Mouse (Mus musculus) gastrocnemius, postnatal 10 days (tissue): ENCODE results near the gene Ets1. TPM values are rescaled to one million over a fixed set of nuclear protein-coding genes. Genes with fewer than 3 reads are reported as not detected.

ENCODE experiments used
- DNase-seq: peaks from one replicate; pipeline ENCODE4 v3.0.0; 2021; ENCODE audit warnings: mixed read lengths
- long read RNA-seq, 2 experiments: library from polyadenylated mRNA; stranded (forward); transcript quantifications; one replicate each; pipeline ENCODE4 v2.0.0; 2021
- total RNA-seq, 2 experiments: library from RNA; stranded (reverse); gene quantifications; 2 replicates each; pipeline ENCODE4 v1.2.3; 2021

The Ets1 gene
- 10 to 100 TPM; 36.6 to 47.7 TPM for total RNA-seq
- long read RNA-seq, experiment 1, full-length matches to known transcripts = 26 of 39 reads
- long read RNA-seq, experiment 1, partial matches to known transcripts = 1 of 39 reads
- long read RNA-seq, experiment 1, other reads (novel, unspliced or antisense) = 12 of 39 reads
- long read RNA-seq, experiment 2, full-length matches to known transcripts = 18 of 37 reads
- long read RNA-seq, experiment 2, partial matches to known transcripts = 1 of 37 reads
- long read RNA-seq, experiment 2, other reads (novel, unspliced or antisense) = 18 of 37 reads

DNA sequence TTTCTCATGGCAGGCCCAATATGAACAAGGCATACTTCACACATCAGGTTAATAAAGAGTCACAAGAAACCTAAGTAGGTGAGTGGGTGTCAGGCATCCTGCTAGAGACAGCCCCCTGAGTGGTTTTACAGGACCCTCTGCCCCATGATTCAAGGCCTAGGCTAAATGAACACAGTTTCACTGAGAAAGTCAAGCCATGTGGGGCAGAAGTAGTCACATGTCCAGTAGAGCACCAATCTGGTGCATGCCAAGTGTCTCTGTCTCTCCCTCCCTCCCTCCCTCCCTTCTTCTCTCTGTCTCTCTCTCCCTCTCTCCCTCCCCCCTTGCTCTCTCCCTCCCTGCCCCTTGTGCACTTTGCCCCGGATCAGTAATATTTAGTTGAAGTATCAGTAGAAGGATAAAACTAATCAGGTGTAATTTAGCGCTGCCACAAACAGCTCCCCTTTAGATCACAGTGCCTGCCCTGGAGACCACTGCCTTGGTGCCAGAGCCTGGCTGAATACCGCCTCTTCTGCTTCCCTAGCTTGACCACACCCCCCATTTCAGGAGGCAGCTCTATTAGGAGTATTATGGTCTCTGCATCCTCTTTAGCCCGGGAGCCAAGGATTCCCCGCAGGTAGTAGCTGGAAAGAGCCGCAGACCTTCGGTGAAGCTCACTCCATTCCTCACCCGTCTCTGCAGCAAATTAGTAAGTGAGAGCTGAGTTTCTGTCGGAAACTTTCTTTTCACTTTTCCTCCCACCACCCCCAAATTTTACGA is at the start of gene Ets1:
Gene Ets1 (plus strand): TSS at position 595 of the 759 bp plus-strand sequence.
- DNase-seq = no peak

DNA sequence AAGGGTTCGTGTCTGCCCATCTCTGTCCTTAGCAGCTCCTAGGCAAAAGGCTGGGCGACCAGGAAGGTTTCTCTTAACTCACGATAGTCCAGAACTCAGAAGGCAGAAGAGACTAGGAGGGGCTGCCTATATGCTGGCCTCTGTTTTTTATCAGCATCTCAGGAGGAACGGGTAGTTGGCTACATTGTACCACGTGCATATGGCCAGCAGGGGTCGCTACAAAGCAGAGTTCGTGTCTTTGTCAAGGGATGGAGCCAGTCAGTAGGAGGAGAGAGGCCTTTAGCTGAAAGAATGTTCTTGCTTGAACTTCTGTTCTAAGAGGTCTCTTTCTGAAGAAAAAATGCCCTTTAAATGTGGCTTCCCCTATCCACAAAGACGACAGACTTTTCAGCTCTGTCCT is 46.1 kb upstream of the Ets1 start:
- peak; percentile 87 for DNase-seq

DNA sequence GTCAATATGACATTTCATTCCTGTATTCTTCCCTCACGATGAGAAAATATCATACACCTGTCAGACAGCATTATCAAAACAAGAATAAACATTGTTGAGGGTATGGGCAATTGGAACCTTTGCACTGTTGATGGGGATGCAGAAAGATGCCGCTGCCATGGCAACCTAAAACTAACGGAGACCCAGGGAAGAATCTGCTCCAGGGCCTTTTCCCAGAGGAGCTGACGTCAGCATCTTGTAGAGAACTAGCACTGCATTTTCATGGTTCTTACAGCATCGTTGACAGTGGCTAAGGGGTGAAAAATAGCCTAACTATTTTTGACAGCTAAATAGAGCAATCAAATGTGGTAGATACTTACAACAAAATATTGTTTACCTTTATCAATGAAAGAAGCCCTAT is 45.5 kb upstream of the Ets1 start:
- no peak for DNase-seq

DNA sequence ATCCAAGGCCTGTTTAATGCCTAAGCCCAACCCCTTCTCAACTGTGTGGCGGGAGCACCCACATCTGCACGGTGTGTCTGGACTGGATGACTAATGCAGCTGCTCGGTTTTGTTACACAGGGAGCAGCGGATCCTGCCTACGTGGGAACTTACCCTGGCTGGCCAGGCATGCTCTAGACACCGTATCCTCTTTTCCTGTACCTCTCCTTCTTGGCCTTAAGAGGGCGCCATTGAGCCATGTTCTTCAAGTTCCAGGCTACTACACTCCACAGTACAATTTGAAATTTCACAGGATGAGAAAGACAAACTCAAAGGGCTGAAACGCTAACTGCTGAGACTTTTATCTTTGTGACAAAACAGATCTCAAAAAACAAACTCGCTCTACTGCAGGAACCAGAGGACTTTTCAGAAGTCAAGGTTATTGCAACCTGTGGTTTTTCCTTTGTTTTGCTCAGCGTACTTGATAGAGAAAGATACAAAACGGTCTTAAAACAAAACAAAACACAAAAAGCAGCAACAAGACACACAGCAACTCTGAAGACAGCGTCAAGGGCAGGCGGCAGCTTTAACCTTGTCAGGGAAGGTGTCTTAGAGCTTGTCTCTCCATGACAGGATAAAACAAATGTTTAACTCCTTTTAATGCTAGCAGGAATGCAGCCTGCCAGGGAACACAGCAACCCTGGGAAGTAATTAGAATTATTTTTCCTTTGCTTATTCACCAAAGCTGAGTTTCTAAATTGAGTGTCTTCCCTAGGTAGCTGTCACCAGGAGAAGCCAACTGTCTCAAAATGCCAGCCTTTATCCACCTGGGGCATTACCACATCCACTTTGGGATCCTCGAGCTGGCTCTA is 44.1 kb upstream of the Ets1 start:
- peak; percentile 47 for DNase-seq

DNA sequence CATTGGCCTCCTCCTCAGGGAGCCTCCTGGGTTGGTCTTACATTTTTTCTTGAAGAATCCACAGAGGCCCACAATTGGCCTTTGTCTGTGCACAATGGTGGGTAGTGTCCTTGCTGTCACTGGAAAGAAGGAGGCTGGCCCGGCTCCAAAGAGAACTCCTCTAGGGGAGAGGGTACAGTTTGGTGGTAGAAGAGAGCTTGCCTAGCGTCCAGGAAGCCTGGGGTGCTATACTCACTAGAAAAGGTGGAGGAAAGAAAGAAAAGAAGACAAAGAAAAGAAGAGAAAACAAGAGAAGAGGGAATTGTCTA is 43.5 kb upstream of the Ets1 start:
- no peak for DNase-seq

DNA sequence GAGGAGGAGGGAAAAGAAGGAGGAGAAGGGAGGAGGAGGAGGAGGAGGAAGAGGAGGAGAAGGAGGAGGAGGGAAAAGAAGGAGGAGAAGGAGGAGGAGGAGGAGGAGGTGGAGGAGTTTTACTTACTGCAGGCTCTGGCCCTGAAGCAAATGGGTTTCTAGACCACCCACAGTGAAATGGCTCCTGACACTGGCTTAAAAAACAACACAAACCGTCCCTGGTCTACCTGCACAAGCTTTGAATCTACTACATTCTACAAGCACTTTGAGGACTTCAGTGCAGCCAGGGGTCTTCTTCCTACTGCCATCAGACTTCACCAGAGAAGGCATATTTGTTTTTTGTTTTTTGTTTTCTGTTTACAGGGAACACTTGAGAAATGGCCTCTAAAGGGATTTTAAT is 42.2 kb upstream of the Ets1 start:
- no peak for DNase-seq

DNA sequence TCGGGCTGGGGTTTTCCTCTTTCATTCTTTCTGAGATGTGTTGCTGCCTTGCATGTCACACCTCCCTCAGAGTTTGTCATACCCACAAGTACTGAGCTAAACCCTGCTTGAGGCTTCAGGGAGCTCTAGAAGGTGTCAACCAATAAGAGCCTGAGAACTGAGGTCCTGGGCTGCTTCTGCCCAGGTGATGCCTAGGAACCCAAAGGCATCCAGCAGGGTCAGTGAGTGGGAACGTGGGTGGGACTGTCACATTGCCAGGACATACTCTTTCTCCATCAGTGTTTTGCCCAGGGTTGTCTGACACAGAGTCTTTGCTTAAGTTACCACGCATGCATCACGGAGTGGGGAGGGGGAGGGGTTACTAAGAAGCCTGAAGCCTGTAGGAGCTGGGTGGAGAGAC is 41.7 kb upstream of the Ets1 start:
- no peak for DNase-seq

DNA sequence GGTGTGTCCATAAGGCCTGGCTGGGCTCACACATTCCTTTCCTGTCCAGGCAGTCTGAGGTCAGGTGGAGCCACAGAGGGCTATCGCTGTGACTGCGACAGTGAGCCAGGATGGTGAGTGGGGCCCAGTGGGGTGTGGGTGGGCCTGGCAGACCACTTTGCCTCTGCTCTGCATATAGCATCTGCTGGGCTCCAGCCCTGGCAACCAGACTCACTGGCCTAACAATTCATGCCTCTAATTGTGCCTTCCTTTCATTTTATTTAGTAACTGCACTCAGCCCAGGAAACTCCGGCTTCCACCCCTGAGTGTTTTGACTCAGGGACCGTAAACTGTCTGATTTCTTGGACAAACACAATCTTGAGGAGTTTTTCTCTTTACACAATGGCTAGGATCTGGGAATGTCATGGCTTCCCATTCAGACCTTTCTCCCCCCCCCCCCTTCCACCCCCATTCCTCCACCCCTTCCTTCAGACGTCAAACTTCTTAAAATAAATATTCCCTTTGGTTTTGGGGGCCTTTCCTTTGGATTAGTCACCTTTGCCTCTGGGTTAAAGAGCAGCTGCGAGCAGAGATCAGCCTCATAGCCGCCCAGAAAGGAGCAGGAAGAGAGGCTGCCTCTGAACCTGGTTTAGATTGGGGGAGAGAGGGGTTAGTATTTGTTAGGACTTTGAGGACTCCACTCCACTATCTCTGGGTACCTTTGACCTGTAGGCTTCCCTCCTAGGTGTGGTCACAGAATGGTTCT is 40.8 kb upstream of the Ets1 start:
- no peak for DNase-seq

DNA sequence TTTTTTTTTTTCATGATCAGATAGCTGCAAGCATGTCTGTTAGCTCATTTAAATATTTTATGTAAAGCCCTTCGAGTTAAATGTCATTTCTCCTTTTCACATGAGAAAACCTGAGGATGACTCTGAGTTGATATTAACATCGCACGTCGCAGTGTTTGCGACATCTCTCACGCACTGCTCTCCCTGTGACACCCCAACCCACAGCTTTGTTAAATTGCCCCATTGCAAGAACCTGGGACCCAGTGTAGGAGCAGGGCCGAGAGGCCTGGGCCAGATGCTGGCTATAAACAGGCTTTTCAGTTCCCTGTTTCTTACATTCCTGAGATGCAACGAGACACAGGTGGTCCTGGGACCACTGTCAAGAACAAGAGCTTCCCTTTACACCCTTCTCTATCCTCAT is 39.7 kb upstream of the Ets1 start:
- no peak for DNase-seq

DNA sequence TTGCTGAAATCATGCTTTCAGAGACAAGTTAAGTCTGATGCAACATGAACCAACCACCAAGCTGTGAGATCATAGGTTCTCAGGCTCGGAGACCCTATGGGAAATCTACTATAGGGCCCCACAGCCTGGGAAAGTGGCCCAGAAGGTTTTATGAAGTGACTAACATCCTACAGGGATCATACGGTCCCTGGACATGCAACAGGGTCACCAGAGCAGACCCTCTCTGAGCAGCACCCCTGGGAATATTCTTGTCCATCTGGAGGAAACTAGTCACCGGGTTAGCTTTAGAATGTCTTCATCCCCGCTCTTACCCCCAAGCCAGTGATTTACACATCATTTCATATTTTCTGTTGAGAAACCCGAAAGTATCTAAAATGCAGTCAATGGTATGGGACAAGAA is 34.1 kb upstream of the Ets1 start:
- DNase-seq = no peak

DNA sequence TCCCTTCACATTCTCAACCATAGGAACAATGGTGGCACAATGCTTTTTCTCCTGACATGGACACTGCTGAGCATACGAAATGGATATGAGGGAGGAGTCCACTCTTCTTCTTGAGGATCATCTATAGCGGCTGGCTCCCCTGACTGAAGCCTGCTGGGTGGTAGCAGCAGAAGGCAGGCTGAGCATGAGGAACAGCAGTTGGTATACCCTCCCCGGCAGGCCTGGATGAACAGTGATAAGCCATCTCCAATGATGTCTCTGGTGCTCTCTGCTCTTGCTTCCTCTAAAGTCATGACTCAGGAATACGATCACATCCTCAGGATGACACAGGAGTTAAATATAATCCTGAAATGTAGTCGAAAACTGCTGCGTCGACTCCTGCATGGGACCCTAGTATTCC is 32.9 kb upstream of the Ets1 start:
- no peak for DNase-seq

DNA sequence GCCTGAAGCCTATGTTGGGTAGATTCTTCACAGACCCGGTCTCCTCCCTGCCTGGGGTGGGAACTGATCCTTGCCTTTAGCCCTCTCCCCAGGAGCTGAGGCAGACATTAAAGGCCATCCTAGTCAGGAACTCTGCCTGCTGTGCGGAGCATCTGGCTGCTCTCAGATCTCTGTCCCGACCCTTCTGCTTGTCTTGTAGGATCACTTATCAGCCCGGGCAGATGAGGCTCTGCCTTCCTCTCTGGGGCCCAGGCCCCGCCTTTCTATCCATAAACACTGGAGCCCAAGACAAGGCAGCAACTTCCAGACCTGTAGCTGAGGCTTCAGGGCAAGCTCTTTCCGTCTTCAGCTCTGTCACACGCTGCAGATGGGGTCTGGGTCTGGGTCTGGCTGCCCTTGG is 28.8 kb upstream of the Ets1 start:
- DNase-seq = no peak

DNA sequence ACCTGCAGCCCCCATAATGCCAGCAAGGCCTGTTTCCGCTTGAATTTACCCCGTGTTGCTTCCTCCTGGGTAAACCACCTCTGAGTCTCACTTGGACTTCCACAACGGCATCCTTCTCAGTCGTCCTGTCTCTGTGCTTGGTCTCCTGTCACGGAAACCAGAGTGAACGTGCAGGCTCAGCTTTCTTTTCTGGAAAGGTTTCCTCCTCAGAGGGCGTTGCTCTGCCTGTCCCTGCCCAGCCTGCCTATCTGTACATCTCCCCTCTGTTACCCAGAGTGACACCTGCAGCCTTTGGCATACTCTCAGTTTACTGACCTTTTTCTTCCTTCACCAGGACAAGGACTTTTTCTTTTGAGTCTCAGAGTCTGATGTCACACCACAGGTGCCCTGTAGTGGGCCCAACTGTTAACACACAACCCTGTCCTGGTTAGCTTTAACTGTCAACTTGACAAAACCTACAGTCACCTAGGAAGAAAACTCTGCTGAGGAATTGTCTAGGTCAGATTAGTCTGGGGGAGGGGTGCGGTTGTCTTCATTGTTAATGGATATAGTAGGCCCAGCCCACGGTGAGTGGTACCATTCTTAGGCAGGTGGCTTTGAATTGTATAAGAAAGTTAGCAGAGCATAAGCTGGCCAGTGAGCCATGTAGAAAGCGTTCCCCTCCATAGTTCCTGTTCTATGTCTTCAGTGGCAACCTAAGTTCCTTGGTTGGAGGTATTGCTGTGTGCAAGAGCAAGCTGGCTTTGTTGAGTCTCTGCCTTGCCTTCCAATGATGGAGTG is 27.0 kb upstream of the Ets1 start:
- no peak for DNase-seq

DNA sequence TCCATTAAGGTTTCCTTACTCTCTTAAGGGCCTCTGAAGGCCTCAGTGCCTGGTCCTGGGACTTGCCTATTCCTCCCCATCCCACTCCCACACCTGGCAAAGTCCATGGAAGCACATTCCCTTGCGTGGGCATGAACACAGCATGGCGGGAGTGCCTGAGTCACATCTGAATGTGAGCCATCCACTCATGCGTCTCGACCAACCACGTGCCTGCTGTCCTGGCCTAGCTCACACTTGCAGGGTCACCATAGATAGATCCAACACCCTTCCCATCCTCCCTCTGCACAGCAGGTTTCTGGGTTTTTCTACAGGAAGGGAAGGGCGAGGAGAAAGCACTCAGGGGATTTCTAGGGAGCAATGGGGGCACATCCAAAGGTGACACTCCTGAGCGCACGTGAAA is 25.8 kb upstream of the Ets1 start:
- DNase-seq = no peak

DNA sequence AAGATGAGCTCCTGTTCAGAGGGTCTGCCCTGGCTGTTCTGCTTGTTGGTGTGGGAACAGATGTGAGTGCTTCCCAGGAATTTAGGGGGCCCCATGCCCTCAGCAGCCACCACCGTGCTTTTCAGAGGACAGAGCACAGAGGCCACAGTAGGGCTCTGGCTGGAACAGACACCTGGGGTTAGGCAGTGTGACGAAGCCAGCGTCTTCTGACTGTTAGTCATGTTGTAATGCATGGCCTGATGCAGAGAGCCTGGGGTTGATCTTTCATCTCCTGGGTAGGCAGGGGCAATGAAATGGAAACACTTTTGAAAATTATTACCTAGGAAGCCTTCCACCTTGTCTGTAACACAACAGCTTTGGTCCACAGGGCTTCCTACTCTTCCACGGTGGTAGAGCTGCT is 25.4 kb upstream of the Ets1 start:
- DNase-seq = no peak

DNA sequence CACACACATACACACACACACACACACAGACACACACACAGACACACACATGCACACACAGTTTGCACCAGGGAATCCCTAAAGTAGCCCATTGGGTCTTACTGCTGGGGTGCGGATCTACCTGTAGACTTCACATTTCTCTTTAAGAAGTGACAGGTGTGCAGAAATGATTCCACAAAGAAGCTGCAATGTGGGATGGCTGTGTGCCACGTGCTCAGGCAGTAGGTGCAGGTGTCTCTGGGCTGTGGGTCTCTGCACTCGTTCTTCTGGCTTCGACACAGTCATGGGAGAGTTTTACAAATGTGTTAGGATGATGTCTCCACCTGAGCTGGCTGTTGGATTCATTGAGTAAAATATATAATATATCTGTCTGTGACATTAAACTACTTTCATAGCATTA is 24.7 kb upstream of the Ets1 start:
- no peak for DNase-seq

DNA sequence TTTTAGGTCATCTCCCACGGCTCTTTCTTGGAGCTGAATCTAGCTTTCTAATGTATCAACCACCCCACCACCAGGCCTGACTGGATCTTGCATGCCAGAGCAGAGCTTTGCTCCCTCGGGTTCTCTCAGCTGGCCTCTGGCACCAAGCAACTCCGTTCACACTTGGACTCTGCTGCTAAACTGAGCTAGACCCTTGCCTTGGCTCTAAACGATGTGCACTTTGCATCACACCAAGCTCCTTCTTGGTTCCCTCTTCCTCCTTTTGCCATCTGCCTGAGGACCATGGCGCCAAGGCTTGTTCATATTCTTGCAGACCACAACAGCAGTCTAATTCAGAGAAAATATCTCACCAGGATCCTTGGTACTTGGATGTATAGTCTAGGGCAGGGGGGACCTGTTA is 23.6 kb upstream of the Ets1 start:
- DNase-seq = no peak

DNA sequence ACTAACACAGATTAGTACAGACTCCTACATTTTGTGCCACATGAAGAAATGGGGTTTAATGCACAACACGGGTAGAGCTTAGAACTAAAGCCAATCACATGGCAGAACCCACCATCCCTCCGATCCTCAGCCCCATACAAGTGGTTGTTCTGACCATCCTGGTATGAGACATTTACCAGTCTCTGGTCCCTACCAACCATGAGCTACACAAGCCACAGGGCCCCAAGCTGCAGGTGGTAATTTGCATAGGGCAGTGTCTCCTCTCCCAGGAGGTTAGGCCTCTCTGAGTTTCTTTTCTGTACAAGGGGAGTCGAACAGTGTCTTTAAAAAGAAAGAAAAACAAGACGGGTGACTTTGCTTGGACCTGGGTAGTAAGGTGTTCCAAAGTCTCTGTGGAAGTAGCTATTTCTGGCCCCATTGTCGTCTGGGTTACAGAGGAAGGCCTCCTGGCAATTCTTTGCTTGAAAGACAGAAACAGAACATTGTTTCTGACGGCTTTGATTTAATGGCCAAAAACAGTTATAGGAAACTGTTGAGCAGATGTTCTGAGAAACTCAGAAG is 23.1 kb upstream of the Ets1 start:
- DNase-seq = no peak

DNA sequence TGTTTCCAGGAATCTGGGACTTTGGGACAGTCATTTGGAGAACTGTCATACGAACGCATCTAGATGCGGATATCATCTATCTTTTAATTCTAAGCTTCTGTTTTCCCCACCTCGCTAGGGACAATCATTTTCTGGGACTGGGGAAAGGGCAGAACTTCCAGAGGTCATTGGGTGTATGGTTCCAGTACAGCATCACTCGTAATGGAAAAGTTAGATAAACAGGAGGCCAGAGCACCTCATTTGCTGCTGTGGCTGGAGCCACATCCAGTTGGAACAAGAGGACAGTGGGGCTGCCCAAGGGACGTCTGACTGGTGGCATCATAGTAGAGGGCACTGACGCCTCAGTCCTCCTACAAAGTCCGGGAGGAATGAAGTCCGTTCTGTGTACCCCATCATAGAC is 21.8 kb upstream of the Ets1 start:
- no peak for DNase-seq

DNA sequence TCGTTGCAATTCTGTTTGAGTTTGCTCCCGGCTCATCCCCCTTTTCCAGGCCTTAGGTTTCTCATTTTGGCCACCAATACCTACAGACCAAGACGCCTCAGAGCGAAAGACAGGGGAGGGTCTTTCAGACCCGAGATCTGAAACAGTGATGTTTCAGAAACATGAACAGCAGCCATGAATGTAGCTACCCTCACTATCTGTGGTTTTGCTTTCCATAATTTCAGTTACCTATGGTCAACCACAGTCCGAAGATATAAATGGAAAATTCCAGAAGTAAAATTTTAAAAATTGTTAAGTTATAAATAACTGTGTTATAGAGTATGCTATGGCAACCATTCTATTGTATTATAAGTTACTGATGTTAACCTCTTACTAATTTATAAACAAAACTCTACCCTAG is 20.6 kb upstream of the Ets1 start:
- no peak for DNase-seq

DNA sequence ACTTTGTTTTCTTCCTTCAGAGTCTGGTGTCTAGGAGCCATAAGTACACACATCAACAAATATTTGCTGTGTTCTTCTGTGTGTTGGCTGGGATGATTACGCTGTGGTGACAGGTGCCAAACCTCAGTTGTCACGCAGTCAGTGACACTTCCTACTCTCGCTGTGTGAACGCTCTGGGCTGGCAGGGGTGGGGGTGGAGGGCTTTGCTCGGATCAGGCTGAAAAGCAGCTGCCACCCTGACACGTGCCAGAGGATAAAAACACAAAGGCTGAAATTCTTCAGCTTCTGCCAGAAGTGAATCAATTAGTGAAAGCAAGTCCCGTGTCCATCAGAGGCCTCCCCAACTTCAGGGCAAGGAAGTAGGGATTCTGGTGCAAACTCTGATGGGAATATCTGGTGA is 20.0 kb upstream of the Ets1 start:
- DNase-seq = no peak
